Mouse (Mus musculus) midbrain, embryonic 10.5 days (tissue): ENCODE results near the gene Ppp2r2c. TPM values are rescaled to one million over a fixed set of nuclear protein-coding genes. Genes with fewer than 3 reads are reported as not detected.
A peak's percentile ranks its signal among the peaks of the same experiment; 100 is the strongest.

ENCODE experiments used
- DNase-seq: peaks from one replicate; pipeline ENCODE4 v3.0.0-alpha.2; 2017; ENCODE audit warnings: low spot score
- H3K27ac ChIP-seq: fragments of 300-500 bp; sonication (generic); replicated peaks from 2 replicates; pipeline ENCODE4 v1.5.1; 2016; ENCODE audit warnings: mild to moderate bottlenecking
- H3K27me3 ChIP-seq: fragments of 300-500 bp; sonication (generic); 2 replicates; pipeline ENCODE4 v1.6.1; 2016; ENCODE audit warnings: low read depth, mild to moderate bottlenecking; ENCODE audit not compliant: poor library complexity, severe bottlenecking
- H3K36me3 ChIP-seq: fragments of 300-500 bp; sonication (generic); 2 replicates; pipeline ENCODE4 v1.6.1; 2016; ENCODE audit warnings: mild to moderate bottlenecking, moderate library complexity
- H3K4me1 ChIP-seq: fragments of 300-500 bp; sonication (generic); 2 replicates; pipeline ENCODE4 v1.6.1; 2016
- H3K4me3 ChIP-seq: fragments of 300-500 bp; sonication (generic); 2 replicates; pipeline ENCODE4 v1.5.1; 2016; ENCODE audit warnings: mild to moderate bottlenecking, moderate library complexity
- H3K9me3 ChIP-seq: fragments of 300-500 bp; sonication (generic); replicated peaks from 2 replicates; pipeline ENCODE4 v1.6.1; 2016; ENCODE audit warnings: mild to moderate bottlenecking
- WGBS: fragments of 180-500 bp; shearing (Covaris S2); methylation state at CpG from one replicate; pipeline ENCODE4 v1.1.7; 2016; 5-methylcytosine and 5-hydroxymethylcytosine counted together
- polyA plus RNA-seq: library from polyadenylated mRNA; unstranded; fragments of >200 nt; fragmentation: Nextera tagmentation; extraction: Ambion mirVana; gene quantifications from 2 replicates; pipeline ENCODE4 v1.2.1, GENCODE M21; 2016

Gene Ppp2r2c
- polyA plus RNA-seq, 1 experiment from 2014 or later, result 0.48 TPM

- 85% methylated on average over 8 of the region's 8 CpGs for WGBS
- no peaks in the 10 kb centered on the region for H3K27me3 ChIP-seq
- H3K27ac ChIP-seq, result no peak overlapping the region
- no peaks in the 10 kb centered on the region for H3K4me1 ChIP-seq
- no peak for DNase-seq
- H3K9me3 ChIP-seq, result no peaks in the 10 kb centered on the region
- no peak overlapping the region for H3K4me3 ChIP-seq
- no peaks in the 10 kb centered on the region for H3K36me3 ChIP-seq
These were observed 36.9 kb downstream of the Ppp2r2c start for GRCm38 (mm10) chr5:36905216-36905615.

- H3K27ac ChIP-seq, result no peak overlapping the region
- H3K9me3 ChIP-seq, result no peaks in the 10 kb centered on the region
- 71% methylated on average over 10 of the region's 10 CpGs for WGBS
- no peaks in the 10 kb centered on the region for H3K36me3 ChIP-seq
- H3K27me3 ChIP-seq, result no peaks in the 10 kb centered on the region
- DNase-seq, result no peak
- peaks cover 6% of the 10 kb centered on the region for H3K4me1 ChIP-seq
- no peak overlapping the region for H3K4me3 ChIP-seq
These were observed 39.4 kb downstream of the Ppp2r2c start for GRCm38 (mm10) chr5:36907695-36908094.

- 83% methylated on average over 21 of the region's 21 CpGs for WGBS
- Histone ChIP-seq H3K9me3 (no peaks in the 10 kb centered on the region), H3K4me1 (peaks cover 6% of the 10 kb centered on the region), H3K27me3 (no peaks in the 10 kb centered on the region), H3K36me3 (no peaks in the 10 kb centered on the region), H3K27ac (no peak overlapping the region), H3K4me3 (no peak overlapping the region)
- DNase-seq, result no peak
These were observed 41.2 kb downstream of the Ppp2r2c start for GRCm38 (mm10) chr5:36909545-36909944.

GRCm38 (mm10) chr5:36910980-36911379 is 42.7 kb downstream of the Ppp2r2c start:
- Histone ChIP-seq H3K27me3 (no peaks in the 10 kb centered on the region), H3K36me3 (no peaks in the 10 kb centered on the region), H3K27ac (no peak overlapping the region), H3K4me1 (peaks cover 6% of the 10 kb centered on the region), H3K9me3 (no peaks in the 10 kb centered on the region), H3K4me3 (no peak overlapping the region)
- no peak for DNase-seq
- WGBS, result 44% methylated on average over 7 of the region's 7 CpGs

GRCm38 (mm10) chr5:36911759-36912352 is 43.5 kb downstream of the Ppp2r2c start:
- H3K9me3 ChIP-seq, result no peaks in the 10 kb centered on the region
- no peaks in the 10 kb centered on the region for H3K27me3 ChIP-seq
- WGBS, result 81% methylated on average over 11 of the region's 11 CpGs
- H3K36me3 ChIP-seq, result no peaks in the 10 kb centered on the region
- no peak overlapping the region for H3K27ac ChIP-seq
- peaks cover 6% of the 10 kb centered on the region for H3K4me1 ChIP-seq
- DNase-seq, result no peak
- no peak overlapping the region for H3K4me3 ChIP-seq

GRCm38 (mm10) chr5:36912602-36913310 is 44.4 kb downstream of the Ppp2r2c start:
- H3K4me1 ChIP-seq, result peaks cover 6% of the 10 kb centered on the region
- no peaks in the 10 kb centered on the region for H3K36me3 ChIP-seq
- no peak for DNase-seq
- H3K27me3 ChIP-seq, result no peaks in the 10 kb centered on the region
- no peak overlapping the region for H3K4me3 ChIP-seq
- no peaks in the 10 kb centered on the region for H3K9me3 ChIP-seq
- WGBS, result 72% methylated on average over 14 of the region's 14 CpGs
- no peak overlapping the region for H3K27ac ChIP-seq

- no peaks in the 10 kb centered on the region for H3K9me3 ChIP-seq
- no peak for DNase-seq
- no peaks in the 10 kb centered on the region for H3K27me3 ChIP-seq
- 0 out of 2 replicates have a peak overlapping the region, but pooled peaks have one; percentile 17 for H3K27ac ChIP-seq
- WGBS, result 70% methylated on average over 3 of the region's 3 CpGs
- peaks cover 21% of the 10 kb centered on the region for H3K4me1 ChIP-seq
- no peaks in the 10 kb centered on the region for H3K36me3 ChIP-seq
- no peak overlapping the region for H3K4me3 ChIP-seq
These were observed 46.9 kb downstream of the Ppp2r2c start for GRCm38 (mm10) chr5:36915256-36915655.

- H3K4me3 ChIP-seq, result no peak overlapping the region
- no peaks in the 10 kb centered on the region for H3K27me3 ChIP-seq
- WGBS, result 88% methylated on average over 4 of the region's 4 CpGs
- H3K36me3 ChIP-seq, result no peaks in the 10 kb centered on the region
- DNase-seq, result no peak
- no peak overlapping the region for H3K27ac ChIP-seq
- H3K4me1 ChIP-seq, result peaks cover 15% of the 10 kb centered on the region
- H3K9me3 ChIP-seq, result no peaks in the 10 kb centered on the region
These were observed 48.3 kb downstream of the Ppp2r2c start for GRCm38 (mm10) chr5:36916581-36916980.

GRCm38 (mm10) chr5:36917245-36917644 is 48.9 kb downstream of the Ppp2r2c start:
- 80% methylated on average over 4 of the region's 4 CpGs for WGBS

GRCm38 (mm10) chr5:36918016-36918415 is 49.7 kb downstream of the Ppp2r2c start:
- peaks cover 17% of the 10 kb centered on the region for H3K4me1 ChIP-seq
- H3K4me3 ChIP-seq, result no peak overlapping the region
- no peaks in the 10 kb centered on the region for H3K27me3 ChIP-seq
- no peak for DNase-seq
- 74% methylated on average over 7 of the region's 7 CpGs for WGBS
- no peaks in the 10 kb centered on the region for H3K36me3 ChIP-seq
- H3K9me3 ChIP-seq, result no peaks in the 10 kb centered on the region
- no peak overlapping the region for H3K27ac ChIP-seq

More at GRCm38 (mm10) chr5:36917245-36917644, 48.9 kb downstream of the Ppp2r2c start:
- Histone ChIP-seq H3K4me1 (peaks cover 15% of the 10 kb centered on the region), H3K27me3 (no peaks in the 10 kb centered on the region), H3K9me3 (no peaks in the 10 kb centered on the region), H3K4me3 (no peak overlapping the region), H3K36me3 (no peaks in the 10 kb centered on the region), H3K27ac (no peak overlapping the region)
- no peak for DNase-seq

GRCm38 (mm10) chr5:36920072-36920471 is 51.8 kb downstream of the Ppp2r2c start:
- Histone ChIP-seq H3K27me3 (no peaks in the 10 kb centered on the region), H3K9me3 (no peaks in the 10 kb centered on the region), H3K27ac (no peak overlapping the region), H3K4me3 (no peak overlapping the region), H3K36me3 (no peaks in the 10 kb centered on the region), H3K4me1 (peaks cover 29% of the 10 kb centered on the region)
- WGBS, result 53% methylated on average over 1 of the region's 1 CpGs
- DNase-seq, result peak; percentile 27

- Histone ChIP-seq H3K4me3 (no peak overlapping the region), H3K36me3 (no peaks in the 10 kb centered on the region), H3K9me3 (no peaks in the 10 kb centered on the region), H3K27ac (no peak overlapping the region), H3K27me3 (no peaks in the 10 kb centered on the region), H3K4me1 (peaks cover 29% of the 10 kb centered on the region)
- DNase-seq, result no peak
- WGBS, result 90% methylated on average over 1 of the region's 1 CpGs
These were observed 53.6 kb downstream of the Ppp2r2c start for GRCm38 (mm10) chr5:36921871-36922270.

- 87% methylated on average over 10 of the region's 10 CpGs for WGBS
- H3K4me1 ChIP-seq, result peaks cover 28% of the 10 kb centered on the region
- H3K27me3 ChIP-seq, result no peaks in the 10 kb centered on the region
- no peaks in the 10 kb centered on the region for H3K9me3 ChIP-seq
- no peak for DNase-seq
- no peak overlapping the region for H3K4me3 ChIP-seq
- H3K27ac ChIP-seq, result no peak overlapping the region
- H3K36me3 ChIP-seq, result no peaks in the 10 kb centered on the region
These were observed 54.5 kb downstream of the Ppp2r2c start for GRCm38 (mm10) chr5:36922811-36923210.
